21 mouse cellular contexts compared by ENCODE assay signal in genomic region chr10:62202574-62202973, GRCm38 (mm10). TPM values are rescaled to one million over a fixed set of nuclear protein-coding genes. Genes with fewer than 3 reads are reported as not detected.
DNase-seq lines count a peak whose midpoint lies in the region; ATAC-seq and TF ChIP-seq lines count a peak whose summit lies in the region.
"Had no signal": no experiment of that assay in that cellular context is flagged by ENCODE, and none has a peak within 500 bp of the region (broad histone marks: within the 10 kb centered on the region; RNA-seq: fewer than 3 reads in every experiment).

No protein-coding gene starts in this region.

- peak overlapping the region; percentile 9; the same call in 1 of the 2 replicates for H3K27ac ChIP-seq in olfactory bulb, adult 2 months (ENCODE audit: insufficient read depth, low read depth, low read length)
- H3K27ac ChIP-seq: heart, embryonic 10.5 days; limb, embryonic 12.5 days; liver, embryonic 15.5 days; midbrain, embryonic 10.5 days had no signal

- no peak for ATAC-seq in CD4-positive, CD25-positive, alpha-beta regulatory T cell, adult 4 months
- ATAC-seq: hindbrain, embryonic 16.5 days had no signal

- no peak overlapping the region for H3K4me3 ChIP-seq in olfactory bulb, adult 2 months (ENCODE audit: insufficient read depth, low read depth, low read length)
- H3K4me3 ChIP-seq: heart, embryonic 10.5 days; limb, embryonic 12.5 days; liver, embryonic 15.5 days; midbrain, embryonic 10.5 days had no signal

- 55% methylated on average over 6 of the region's 6 CpGs for WGBS in olfactory bulb, adult 2 months

- DNase-seq in gastrocnemius, postnatal 14 days: peak; percentile 32
- DNase-seq in gastrocnemius, adult 8-10 months (ENCODE audit: low spot score in 2 of 2): no peak
- peak; percentile 84 for DNase-seq in Muller cell, postnatal 12 days (ENCODE audit: inconsistent ontology term)
- peak; percentile 51 to 77 for DNase-seq in layer of hippocampus, adult 18-20 months (ENCODE audit: low spot score in 2 of 2)
- DNase-seq in ovary, adult 18-20 months (ENCODE audit: low spot score): no peak
- DNase-seq in urinary bladder, postnatal 4 days (ENCODE audit: low spot score in 2 of 2): no peak
- DNase-seq: cerebellum, postnatal 36 days; kidney, adult 8-10 months; kidney, postnatal 36 days; lung, postnatal 10 days; thymus, postnatal 14 days had no signal

- TF ChIP-seq POLR2A in olfactory bulb, adult 2 months (IDR thresholded peaks at IDR 0.05; ENCODE audit: insufficient read depth, low read depth, low read length): no peak

- no peak for TF ChIP-seq CTCF in olfactory bulb, adult 2 months (IDR thresholded peaks at IDR 0.05; ENCODE audit: insufficient read depth, low read depth, low read length)

- peaks cover 16% of the 10 kb centered on the region for H3K4me1 ChIP-seq in olfactory bulb, adult 2 months (ENCODE audit: control insufficient read depth, insufficient read depth, low read length)
- H3K4me1 ChIP-seq: heart, embryonic 10.5 days; limb, embryonic 12.5 days; midbrain, embryonic 10.5 days had no signal

- intact Hi-C loops in gastrocnemius, postnatal 14 days (cut with DNase I; ENCODE audit: low total_unique reads): no loop called here

RNA-seq across cellular contexts. Expression of gene Tspan15, which starts 28.5 kb away (rescaled TPM):
- 10 to 100 TPM; 11.4 TPM for total RNA-seq in gastrocnemius, postnatal 14 days (2021)
- total RNA-seq in gastrocnemius, adult 8-10 months (2022): 1 to 10 TPM; 4.6 to 7.3 (median 5.1) TPM
- 10 to 100 TPM; 16.0 to 18.5 TPM for total RNA-seq in layer of hippocampus, adult 18-20 months (2021)
- not detected in 2 replicates for polyA plus RNA-seq in olfactory bulb, adult 2 months (2012; ENCODE audit: insufficient read depth, insufficient read length, low replicate concordance, missing spikeins)
- polyA plus RNA-seq in CD4-positive, CD25-positive, alpha-beta regulatory T cell, adult 4 months (2017; shearing (Covaris generic)): under 1 TPM; 0.16 to 0.17 TPM

RNA-seq across cellular contexts. Expression of gene Tacr2, which starts 49.7 kb away (rescaled TPM):
- not detected for total RNA-seq in gastrocnemius, postnatal 14 days (2021)
- total RNA-seq in gastrocnemius, adult 8-10 months (2022): not detected
- under 1 TPM; 0.23 to 0.27 TPM for total RNA-seq in layer of hippocampus, adult 18-20 months (2021)
- polyA plus RNA-seq in olfactory bulb, adult 2 months (2012; ENCODE audit: insufficient read depth, insufficient read length, low replicate concordance, missing spikeins): not detected in 2 replicates
- not detected for polyA plus RNA-seq in CD4-positive, CD25-positive, alpha-beta regulatory T cell, adult 4 months (2017; shearing (Covaris generic))
- total RNA-seq: heart, postnatal 25 days; MEL had no signal
- polyA plus RNA-seq: embryonic facial prominence, embryonic 11.5 days; heart, embryonic 10.5 days; hindbrain, embryonic 16.5 days; limb, embryonic 12.5 days; liver, embryonic 15.5 days; midbrain, embryonic 10.5 days had no signal

RNA-seq across cellular contexts. Expression of gene Fam241b, which starts 58.9 kb away (rescaled TPM):
- 1 to 10 TPM in 1 of 2 experiments, under 1 TPM in 1; 0.38 to 1.4 TPM for total RNA-seq in gastrocnemius, postnatal 14 days (2021)
- total RNA-seq in gastrocnemius, adult 8-10 months (2022): 1 to 10 TPM; 1.7 to 3.0 (median 2.5) TPM
- total RNA-seq in layer of hippocampus, adult 18-20 months (2021): 10 to 100 TPM; 37.5 to 48.0 TPM
- polyA plus RNA-seq in olfactory bulb, adult 2 months (2012; ENCODE audit: insufficient read depth, insufficient read length, low replicate concordance, missing spikeins): not detected in 2 replicates
- 1 to 10 TPM; 5.8 to 6.8 TPM for polyA plus RNA-seq in CD4-positive, CD25-positive, alpha-beta regulatory T cell, adult 4 months (2017; shearing (Covaris generic))

Comparison
In these comparisons a context has a peak if more than half of its experiments do, and no peak if none do; other contexts are left out.
1. DNase-seq: peak in gastrocnemius, postnatal 14 days (single experiment), Muller cell, postnatal 12 days (single experiment) and layer of hippocampus, adult 18-20 months (2 of 2); none in gastrocnemius, adult 8-10 months (0 of 2), ovary, adult 18-20 months (single experiment) and urinary bladder, postnatal 4 days (0 of 2).
2. RNA of gene Fam241b, which starts 58.9 kb away (total RNA-seq): 37.5 to 48.0 TPM in layer of hippocampus, adult 18-20 months; 1.7 to 3.0 TPM in gastrocnemius, adult 8-10 months and 0.38 to 1.4 TPM in gastrocnemius, postnatal 14 days; every median in the first group is over 4 times any median in the second.